Comparison of ENCODE assay signal across 23 mouse cellular contexts in genomic region chr6:86583141-86583540, GRCm38 (mm10). TPM values are rescaled to one million over a fixed set of nuclear protein-coding genes. Genes with fewer than 3 reads are reported as not detected.
DNase-seq lines count a peak whose midpoint lies in the region; TF ChIP-seq lines count a peak whose summit lies in the region.
"Had no signal": no experiment of that assay in that cellular context is flagged by ENCODE, and none has a peak within 500 bp of the region (broad histone marks: within the 10 kb centered on the region; RNA-seq: fewer than 3 reads in every experiment).

No protein-coding gene starts in this region.

- TF ChIP-seq CTCF in left cerebral cortex, adult 2 months (IDR thresholded peaks at IDR 0.05), result no peak

- H3K79me2 ChIP-seq in macrophage (ENCODE audit: inconsistent target), result no peaks in the 10 kb centered on the region

- intact Hi-C loops in left cerebral cortex, adult 2 months (cut with DNase I), result no loop called here
- intact Hi-C loops in left cerebral cortex, postnatal 10 days (cut with DNase I), result no loop called here
- intact Hi-C loops in left cerebral cortex, postnatal 36 days (cut with DNase I), result no loop called here

- peak overlapping the region; percentile 47; the same call in 1 of the 2 replicates for H3K27ac ChIP-seq in left cerebral cortex, adult 2 months
- H3K27ac ChIP-seq in macrophage, result peak overlapping the region; percentile 98
- H3K27ac ChIP-seq: embryonic facial prominence, embryonic 12.5 days; embryonic facial prominence, embryonic 15.5 days; heart, adult 2 months; hindbrain, embryonic 14.5 days had no signal

- H3K36me3 ChIP-seq in macrophage (ENCODE audit: inconsistent target), result no peaks in the 10 kb centered on the region
- H3K36me3 ChIP-seq: embryonic facial prominence, embryonic 12.5 days; embryonic facial prominence, embryonic 15.5 days; heart, embryonic 12.5 days; heart, embryonic 15.5 days had no signal

- no peak overlapping the region for H3K4me3 ChIP-seq in left cerebral cortex, adult 2 months
- no peak overlapping the region for H3K4me3 ChIP-seq in macrophage (ENCODE audit: inconsistent target)
- H3K4me3 ChIP-seq: embryonic facial prominence, embryonic 12.5 days; embryonic facial prominence, embryonic 15.5 days; heart, adult 2 months; heart, embryonic 12.5 days; heart, embryonic 15.5 days had no signal

- DNase-seq in heart, adult 11 months, result peak; percentile 90
- DNase-seq in heart, adult 8-10 months (ENCODE audit: low spot score), result no peak
- DNase-seq in left cerebral cortex, adult 2 months (ENCODE audit: extremely low spot score in 1 of 2, low spot score in 2 of 2), result no peak
- DNase-seq in left cerebral cortex, postnatal 10 days (ENCODE audit: extremely low spot score in 1 of 2, low spot score in 2 of 2), result no peak
- peak; percentile 79 for DNase-seq in adipocyte (ENCODE audit: low spot score)
- no peak for DNase-seq in left cerebral cortex, postnatal 36 days (ENCODE audit: low spot score in 2 of 2)
- DNase-seq: adrenal gland, postnatal 10 days; adrenal gland, postnatal 36 days; cerebellum, adult 11 months; cerebellum, adult 2 months; cerebellum, adult 9-11 months; forebrain, postnatal 0 days; gastrocnemius, postnatal 25 days; heart, adult 2 months; heart, postnatal 10 days; heart, postnatal 4 days had no signal

- WGBS in macrophage (ENCODE audit: missing documents), result 100% methylated on average over 3 of the region's 3 CpGs

RNA-seq across cellular contexts. Expression of gene Asprv1, which starts 44.8 kb away (rescaled TPM):
- total RNA-seq in heart, adult 8-10 months (2022), result not detected
- total RNA-seq in left cerebral cortex, adult 2 months (2021), result 1 to 10 TPM; 1.8 to 2.5 TPM
- 1 to 10 TPM; 1.3 to 1.7 TPM for total RNA-seq in left cerebral cortex, postnatal 10 days (2021)
- 1 to 10 TPM in 7 of 26 experiments, under 1 TPM in 12, not detected in 7; 0.43 to 2.2 (median 0.89) TPM for total RNA-seq in macrophage (2018; cell fraction: chromatin; rRNA removed)
- total RNA-seq in macrophage (2018; cell fraction: cytosol; rRNA removed), result under 1 TPM in 14 of 26 experiments, not detected in 12; 0.07 to 0.66 (median 0.19) TPM
- 1 to 10 TPM in 7 of 26 experiments, under 1 TPM in 11, not detected in 8; 0.40 to 2.0 (median 0.75) TPM for total RNA-seq in macrophage (2018; cell fraction: nucleus; rRNA removed)
- polyA plus RNA-seq in macrophage (2018), result 0.14 to 0.17 TPM in 2 of 3 replicates, not detected in the other
- total RNA-seq in left cerebral cortex, postnatal 36 days (2021), result 1 to 10 TPM in 1 of 2 experiments, under 1 TPM in 1; 0.86 to 2.4 TPM
- total RNA-seq: gastrocnemius, adult 8-10 months; gastrocnemius, postnatal 25 days had no signal

RNA-seq across cellular contexts. Expression of gene Pcbp1, which starts 57.0 kb away (rescaled TPM):
- total RNA-seq in heart, adult 8-10 months (2022), result 100 to 1,000 TPM; 157 to 166 (median 162) TPM
- total RNA-seq in left cerebral cortex, adult 2 months (2021), result 100 to 1,000 TPM; 174 to 176 TPM
- total RNA-seq in left cerebral cortex, postnatal 10 days (2021), result 100 to 1,000 TPM; 175 to 177 TPM
- total RNA-seq in macrophage (2018; cell fraction: chromatin; rRNA removed), result 10 to 100 TPM; 15.1 to 57.1 (median 29.5) TPM
- 100 to 1,000 TPM; 159 to 254 (median 209) TPM for total RNA-seq in macrophage (2018; cell fraction: cytosol; rRNA removed)
- 100 to 1,000 TPM in 6 of 26 experiments, 10 to 100 TPM in 20; 44.0 to 133 (median 80.2) TPM for total RNA-seq in macrophage (2018; cell fraction: nucleus; rRNA removed)
- 129 to 213 TPM (median 209 TPM) in 3 replicates for polyA plus RNA-seq in macrophage (2018)
- total RNA-seq in left cerebral cortex, postnatal 36 days (2021), result 100 to 1,000 TPM; 179 to 192 TPM

Comparison
In these comparisons a context has a peak if more than half of its experiments do, and no peak if none do; other contexts are left out.
1. DNase-seq: peak in heart, adult 11 months (single experiment) and adipocyte (single experiment); none in heart, adult 8-10 months (single experiment), left cerebral cortex, adult 2 months (0 of 2), left cerebral cortex, postnatal 10 days (0 of 2) and left cerebral cortex, postnatal 36 days (0 of 2).